Mouse (Mus musculus): ENCODE results near the gene Gm5431. TPM values are rescaled to one million over a fixed set of nuclear protein-coding genes. Genes with fewer than 3 reads are reported as not detected.

Gene Gm5431
- polyA plus RNA-seq, 1 experiment from 2014 or later = 0.30 TPM

DNA sequence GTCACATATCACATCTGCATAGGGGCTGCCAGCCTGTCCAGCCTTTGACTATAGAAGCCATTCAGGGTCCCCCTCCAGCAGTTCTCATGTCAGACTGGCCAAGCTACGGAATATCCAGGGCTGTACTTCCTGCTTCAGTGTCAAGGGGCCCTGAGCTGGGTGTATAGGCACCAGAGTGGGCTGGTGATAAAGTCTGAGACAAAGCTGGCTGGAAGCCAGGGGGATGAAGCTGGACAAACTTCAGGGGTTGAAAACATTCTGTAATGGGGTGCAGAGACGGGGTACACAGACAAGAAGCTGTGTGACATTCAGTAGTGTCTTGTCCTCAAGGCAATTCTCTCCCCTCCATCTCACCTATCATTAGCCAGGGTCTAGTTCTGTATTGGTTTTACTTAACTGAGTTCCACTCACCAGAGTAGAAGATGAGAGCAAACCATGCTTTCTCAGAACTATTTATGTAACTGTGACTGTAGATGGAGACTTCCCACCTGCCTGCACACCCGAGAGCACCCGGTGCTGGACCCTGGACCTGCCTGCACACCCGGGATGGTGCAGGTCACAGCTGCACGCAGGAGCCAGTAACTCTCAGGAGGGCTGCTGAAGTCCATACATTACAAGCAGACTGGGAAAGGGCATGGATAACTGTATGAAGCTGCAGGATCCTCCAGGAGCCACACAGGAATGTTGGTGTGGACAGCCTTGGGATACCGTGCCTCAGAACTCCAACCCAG is 32.5 kb downstream of the Gm5431 start:
- H3K9ac ChIP-seq = peak overlapping the region; percentile 45
- peaks cover 37% of the 10 kb centered on the region for H3K4me1 ChIP-seq (replicated peaks)
- peaks cover 7% of the 10 kb centered on the region; the same call in 1 of the 2 replicates for H3K36me3 ChIP-seq
- no peak for ATAC-seq (replicated peaks; ENCODE audit: insufficient number of reproducible peaks, insufficient read depth, low FRiP score, low read depth)
- peak overlapping the region; percentile 52 for H3K4me3 ChIP-seq
- H3K27ac ChIP-seq = peak overlapping the region; percentile 71
- 36% methylated on average over 7 of the region's 7 CpGs for WGBS
- no peaks in the 10 kb centered on the region for H3K27me3 ChIP-seq
- H3K4me2 ChIP-seq = peak overlapping the region; percentile 79
- no peaks in the 10 kb centered on the region for H3K9me3 ChIP-seq (replicated peaks)

- ATAC-seq (replicated peaks; ENCODE audit: insufficient number of reproducible peaks, insufficient read depth, low FRiP score, low read depth) = no peak
Observed at GRCm38 (mm10) chr11:48866481-48866880, 35.5 kb downstream of the Gm5431 start.

DNA sequence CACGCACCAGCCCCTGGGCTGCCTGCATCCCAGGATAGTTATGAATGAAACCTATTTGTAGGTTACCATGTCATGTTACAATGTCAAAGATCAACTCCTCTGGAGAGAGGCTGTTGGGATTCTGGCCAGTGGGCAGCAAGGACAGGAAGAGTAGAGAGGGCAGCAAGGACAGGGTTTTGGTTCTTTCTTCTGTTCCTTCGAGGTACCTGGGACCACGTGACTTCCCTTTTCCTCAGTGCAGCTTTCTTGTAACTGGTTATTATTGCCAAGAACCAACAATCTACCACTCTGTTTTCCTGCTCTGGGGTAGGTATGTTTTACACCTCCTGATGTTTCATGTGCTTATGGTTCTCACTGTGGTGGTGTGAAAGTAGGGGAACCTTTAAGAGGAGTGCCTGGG is 38.2 kb downstream of the Gm5431 start:
- no peaks in the 10 kb centered on the region for H3K9me3 ChIP-seq (replicated peaks)
- no peak overlapping the region for H3K4me2 ChIP-seq
- H3K4me1 ChIP-seq (replicated peaks) = peaks cover 7% of the 10 kb centered on the region
- no peak overlapping the region for H3K9ac ChIP-seq
- no peak for ATAC-seq (replicated peaks; ENCODE audit: insufficient number of reproducible peaks, insufficient read depth, low FRiP score, low read depth)
- 75% methylated on average over 3 of the region's 3 CpGs for whole genome bisulfite sequencing
- 0 out of 2 replicates have a peak, but pooled peaks cover 7% of the 10 kb centered on the region for H3K27me3 ChIP-seq
- H3K4me3 ChIP-seq = no peak overlapping the region
- no peak overlapping the region for H3K27ac ChIP-seq
- H3K36me3 ChIP-seq = peaks cover 7% of the 10 kb centered on the region; the same call in 1 of the 2 replicates

More at GRCm38 (mm10) chr11:48866481-48866880, 35.5 kb downstream of the Gm5431 start:
- Histone ChIP-seq H3K9me3 (replicated peaks) (no peaks in the 10 kb centered on the region), H3K4me2 (no peak overlapping the region), H3K27me3 (no peaks in the 10 kb centered on the region), H3K4me1 (replicated peaks) (peaks cover 25% of the 10 kb centered on the region), H3K9ac (no peak overlapping the region), H3K27ac (no peak overlapping the region), H3K4me3 (no peak overlapping the region), H3K36me3 (peaks cover 7% of the 10 kb centered on the region; the same call in 1 of the 2 replicates)
- WGBS = 89% methylated on average over 9 of the region's 9 CpGs

- WGBS = 81% methylated on average over 1 of the region's 1 CpGs
- Histone ChIP-seq H3K4me1 (replicated peaks) (peaks cover 14% of the 10 kb centered on the region), H3K4me2 (no peak overlapping the region), H3K9me3 (replicated peaks) (no peaks in the 10 kb centered on the region), H3K27ac (no peak overlapping the region), H3K27me3 (0 out of 2 replicates have a peak, but pooled peaks cover 7% of the 10 kb centered on the region), H3K36me3 (peaks cover 7% of the 10 kb centered on the region; the same call in 1 of the 2 replicates), H3K9ac (no peak overlapping the region), H3K4me3 (no peak overlapping the region)
- no peak for ATAC-seq (replicated peaks; ENCODE audit: insufficient number of reproducible peaks, insufficient read depth, low FRiP score, low read depth)
Observed at GRCm38 (mm10) chr11:48862784-48863319, 39.2 kb downstream of the Gm5431 start.

DNA sequence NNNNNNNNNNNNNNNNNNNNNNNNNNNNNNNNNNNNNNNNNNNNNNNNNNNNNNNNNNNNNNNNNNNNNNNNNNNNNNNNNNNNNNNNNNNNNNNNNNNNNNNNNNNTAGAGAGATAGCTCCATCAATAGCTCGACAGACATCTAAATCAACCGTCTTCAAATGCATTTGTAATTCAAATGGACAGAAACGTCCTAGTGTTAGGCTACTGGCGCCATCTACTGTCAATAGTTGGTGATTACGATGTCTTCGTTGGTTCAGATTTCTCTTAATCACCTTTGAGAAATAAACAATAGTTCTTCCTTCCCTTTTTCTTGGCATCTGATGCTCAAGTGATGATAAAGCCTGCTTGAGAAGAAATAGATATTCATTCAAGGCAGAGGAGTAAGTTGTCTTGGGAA is 43.0 kb downstream of the Gm5431 start:
- no peaks in the 10 kb centered on the region for H3K36me3 ChIP-seq
- no peak overlapping the region for H3K9ac ChIP-seq
- H3K9me3 ChIP-seq (replicated peaks) = no peaks in the 10 kb centered on the region
- peaks cover 29% of the 10 kb centered on the region for H3K4me1 ChIP-seq (replicated peaks)
- H3K4me3 ChIP-seq = peak overlapping the region; percentile 60; the same call in 1 of the 2 replicates
- 0 out of 2 replicates have a peak, but pooled peaks cover 7% of the 10 kb centered on the region for H3K27me3 ChIP-seq
- no peak overlapping the region for H3K27ac ChIP-seq
- H3K4me2 ChIP-seq = peak overlapping the region; percentile 79
- no peak for ATAC-seq (replicated peaks; ENCODE audit: insufficient number of reproducible peaks, insufficient read depth, low FRiP score, low read depth)
- under 1% methylated on average over 6 of the region's 6 CpGs for WGBS

GRCm38 (mm10) chr11:48853474-48854180 is 48.4 kb downstream of the Gm5431 start:
- WGBS = under 1% methylated on average over 31 of the region's 31 CpGs
- H3K27me3 ChIP-seq = 0 out of 2 replicates have a peak, but pooled peaks cover 8% of the 10 kb centered on the region
- peak overlapping the region; percentile 60 for H3K4me3 ChIP-seq
- ATAC-seq (replicated peaks; ENCODE audit: insufficient number of reproducible peaks, insufficient read depth, low FRiP score, low read depth) = peak; percentile 61
- H3K4me1 ChIP-seq (replicated peaks) = peaks cover 40% of the 10 kb centered on the region
- H3K9me3 ChIP-seq (replicated peaks) = no peaks in the 10 kb centered on the region
- H3K9ac ChIP-seq = peak overlapping the region; percentile 52
- H3K36me3 ChIP-seq = no peaks in the 10 kb centered on the region
- peak overlapping the region; percentile 79 for H3K4me2 ChIP-seq
- H3K27ac ChIP-seq = peak overlapping the region; percentile 35; the same call in 1 of the 2 replicates

DNA sequence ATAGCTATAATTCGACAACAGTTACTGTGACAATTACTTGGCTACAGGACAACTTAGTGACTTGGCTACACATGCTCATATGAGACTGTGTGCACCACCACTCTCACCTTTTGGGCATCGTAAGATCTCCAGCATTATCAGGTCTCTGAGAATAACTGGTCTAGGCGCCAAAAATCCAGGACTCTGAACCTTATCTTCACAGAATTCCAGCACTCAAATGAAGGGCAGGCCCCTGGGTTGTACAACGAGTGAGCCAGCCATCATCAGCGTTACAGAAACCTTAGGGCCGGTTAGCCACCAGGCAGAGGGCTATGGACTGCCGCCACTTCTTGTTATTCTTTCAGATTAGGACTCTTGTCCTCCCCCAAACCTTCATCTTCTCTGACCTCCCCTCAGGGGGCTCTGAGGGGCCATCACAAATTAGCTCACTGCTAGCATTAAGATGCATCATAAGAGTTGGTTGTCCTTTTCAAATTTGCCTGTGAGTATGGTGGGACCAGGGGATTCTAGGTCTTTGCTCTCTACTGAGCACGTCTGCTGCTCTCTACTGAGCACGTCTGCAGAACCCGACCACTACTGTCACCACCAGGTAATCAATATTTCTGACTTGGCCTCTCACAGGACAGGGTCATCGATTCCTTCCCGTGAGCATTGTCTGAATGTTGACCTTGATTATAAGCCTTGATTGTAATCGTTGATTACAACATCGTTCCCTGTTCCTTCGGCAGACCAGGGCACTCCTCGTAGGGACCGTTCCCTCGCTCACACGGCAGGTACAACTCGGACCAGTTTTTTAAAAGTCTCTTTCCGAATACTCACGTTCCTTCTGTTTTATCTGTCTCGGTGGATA is 49.2 kb downstream of the Gm5431 start:
- Histone ChIP-seq H3K27ac (peak overlapping the region; percentile 35), H3K9me3 (replicated peaks) (no peaks in the 10 kb centered on the region), H3K9ac (peak overlapping the region; percentile 52), H3K36me3 (no peaks in the 10 kb centered on the region), H3K4me1 (replicated peaks) (peaks cover 32% of the 10 kb centered on the region), H3K4me3 (peak overlapping the region; percentile 60), H3K4me2 (peak overlapping the region; percentile 79), H3K27me3 (0 out of 2 replicates have a peak, but pooled peaks cover 8% of the 10 kb centered on the region)
- WGBS = 5% methylated on average over 23 of the region's 23 CpGs
- ATAC-seq (replicated peaks; ENCODE audit: insufficient number of reproducible peaks, insufficient read depth, low FRiP score, low read depth) = 0 out of 2 replicates have a peak, but pooled peaks have one; percentile 11

DNA sequence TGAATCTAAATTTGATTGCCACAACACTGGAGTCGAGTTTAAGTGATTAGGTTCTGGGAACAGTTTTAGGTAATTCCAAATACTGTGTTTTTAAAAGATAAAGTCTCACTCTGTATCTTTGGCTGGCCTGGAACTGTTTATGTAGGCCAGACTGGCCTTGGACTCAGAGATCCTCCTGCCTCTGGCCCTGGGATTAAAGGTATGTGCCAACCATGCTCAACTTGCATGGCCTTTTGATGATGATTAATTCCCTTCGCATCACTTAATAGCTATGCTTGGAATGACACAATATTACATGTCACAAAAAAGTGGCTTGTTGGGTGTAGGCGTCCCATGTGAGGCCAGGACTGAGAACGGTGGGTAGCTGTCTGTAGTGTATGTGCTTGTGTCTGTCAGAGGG is 49.8 kb downstream of the Gm5431 start:
- H3K27ac ChIP-seq = peak overlapping the region; percentile 35; the same call in 1 of the 2 replicates
- peak overlapping the region; percentile 60; the same call in 1 of the 2 replicates for H3K4me3 ChIP-seq
- H3K4me1 ChIP-seq (replicated peaks) = peaks cover 27% of the 10 kb centered on the region
- no peaks in the 10 kb centered on the region for H3K36me3 ChIP-seq
- 73% methylated on average over 4 of the region's 4 CpGs for WGBS
- no peak for ATAC-seq (replicated peaks; ENCODE audit: insufficient number of reproducible peaks, insufficient read depth, low FRiP score, low read depth)
- H3K4me2 ChIP-seq = peak overlapping the region; percentile 79
- H3K9ac ChIP-seq = no peak overlapping the region
- no peaks in the 10 kb centered on the region for H3K9me3 ChIP-seq (replicated peaks)
- 0 out of 2 replicates have a peak, but pooled peaks cover 8% of the 10 kb centered on the region for H3K27me3 ChIP-seq

DNA sequence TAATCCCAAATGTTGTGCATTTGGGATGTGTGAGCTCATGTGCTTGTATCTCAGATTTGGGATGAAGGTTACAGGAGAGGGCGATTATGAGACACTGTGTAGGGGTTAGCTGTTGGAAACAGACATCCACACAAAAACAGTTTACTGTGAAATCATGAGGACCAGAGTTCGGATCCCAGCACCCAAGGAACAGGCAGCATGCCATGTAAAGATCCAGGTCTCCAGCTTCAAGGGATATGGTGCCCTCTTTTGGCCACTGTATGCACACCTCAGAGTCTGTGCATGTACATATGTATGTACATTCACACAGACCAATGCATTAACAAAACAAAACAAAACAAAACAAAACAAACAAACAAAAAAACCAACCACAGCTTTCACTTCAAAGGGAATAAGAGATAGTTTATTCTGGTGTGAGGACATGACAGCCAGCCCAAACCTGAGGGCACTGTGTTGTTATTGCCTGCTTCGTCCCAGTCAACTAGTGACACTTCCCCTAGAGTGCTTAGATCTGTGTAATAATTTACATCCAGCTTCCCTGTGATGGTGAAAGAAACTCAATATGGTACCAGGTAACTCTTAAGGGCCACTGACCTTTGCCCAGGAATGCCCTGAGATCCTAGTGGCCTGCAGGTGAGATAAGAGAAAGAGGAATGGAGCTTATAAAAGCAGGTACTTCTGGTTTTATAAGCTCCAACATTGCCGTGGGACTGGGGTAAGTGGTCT is 50.6 kb downstream of the Gm5431 start:
- Histone ChIP-seq H3K9me3 (replicated peaks) (no peaks in the 10 kb centered on the region), H3K4me3 (no peak overlapping the region), H3K4me2 (no peak overlapping the region), H3K36me3 (no peaks in the 10 kb centered on the region), H3K9ac (no peak overlapping the region), H3K4me1 (replicated peaks) (peaks cover 24% of the 10 kb centered on the region), H3K27me3 (0 out of 2 replicates have a peak, but pooled peaks cover 8% of the 10 kb centered on the region), H3K27ac (no peak overlapping the region)
- WGBS = 78% methylated on average over 4 of the region's 4 CpGs
- no peak for ATAC-seq (replicated peaks; ENCODE audit: insufficient number of reproducible peaks, insufficient read depth, low FRiP score, low read depth)

DNA sequence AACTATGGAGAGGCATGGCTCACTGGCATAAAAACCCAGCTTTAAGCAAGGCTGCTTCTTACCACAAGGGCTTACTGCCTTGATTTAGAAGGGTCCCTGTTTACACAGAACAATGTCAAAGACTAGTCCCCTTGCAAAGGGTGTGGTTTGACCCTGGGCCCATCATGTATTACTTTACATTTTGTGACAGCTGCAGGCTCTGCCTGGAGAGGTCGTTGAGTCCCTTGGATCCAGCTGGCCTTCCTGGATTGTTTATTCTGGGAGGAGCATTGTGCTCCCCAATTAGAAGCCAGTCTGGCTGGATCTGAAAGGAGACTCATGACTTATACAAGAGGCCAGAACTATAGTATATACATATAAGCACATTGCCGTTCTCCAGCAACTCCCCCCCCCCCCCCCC is 51.8 kb downstream of the Gm5431 start:
- Histone ChIP-seq H3K27me3 (0 out of 2 replicates have a peak, but pooled peaks cover 8% of the 10 kb centered on the region), H3K4me2 (no peak overlapping the region), H3K36me3 (no peaks in the 10 kb centered on the region), H3K27ac (no peak overlapping the region), H3K9ac (no peak overlapping the region), H3K4me1 (replicated peaks) (peaks cover 24% of the 10 kb centered on the region), H3K4me3 (no peak overlapping the region), H3K9me3 (replicated peaks) (no peaks in the 10 kb centered on the region)
- WGBS = 49% methylated on average over 2 of the region's 2 CpGs
- ATAC-seq (replicated peaks; ENCODE audit: insufficient number of reproducible peaks, insufficient read depth, low FRiP score, low read depth) = no peak
